Mouse (Mus musculus): ENCODE results near the gene Trhr2. TPM values are rescaled to one million over a fixed set of nuclear protein-coding genes. Genes with fewer than 3 reads are reported as not detected.
"Not testable (repeated sequence)": the region's sequence is repeated elsewhere in the genome, so short reads cannot be mapped to it uniquely, and the experiment has no call there.

Trhr2 gene
- polyA plus RNA-seq, 1 experiment, result 0.23 TPM

DNA sequence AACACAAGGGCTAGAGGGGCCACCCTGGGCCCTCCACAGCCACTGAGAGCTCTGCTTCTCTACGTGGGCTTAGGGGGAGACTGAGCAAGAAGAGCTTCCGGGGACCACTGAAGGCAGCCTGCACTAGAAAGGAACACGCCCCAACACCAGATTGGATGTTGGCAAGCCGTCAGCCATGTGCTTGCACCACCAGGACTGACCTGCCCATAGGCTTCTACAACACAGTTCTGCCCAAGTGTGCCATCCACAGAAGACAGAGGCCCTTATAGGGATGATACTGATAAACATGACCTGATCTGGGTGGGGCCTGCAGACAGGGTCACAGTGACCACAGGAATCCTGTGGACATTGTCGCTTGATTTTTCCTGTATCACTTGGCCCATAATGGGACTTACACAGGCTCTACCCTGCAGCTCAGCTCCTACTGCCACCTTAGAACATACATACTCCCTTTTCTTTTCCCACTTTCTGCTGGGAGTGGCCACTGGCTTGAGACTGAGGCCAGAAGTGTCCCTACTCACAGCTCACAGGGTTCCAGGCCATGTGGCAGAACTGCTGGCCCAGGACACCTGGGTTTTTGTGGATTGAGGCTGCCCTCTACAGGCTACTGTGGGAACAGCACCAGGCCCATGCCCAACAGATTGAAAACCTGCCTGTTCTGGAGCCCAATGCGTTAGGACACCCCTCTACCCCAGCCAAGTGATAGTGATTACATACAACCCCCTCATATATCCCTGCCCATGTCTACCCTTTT is 27.6 kb downstream of the Trhr2 start:
- DNase-seq (ENCODE audit: low spot score), result peak; percentile 74

DNA sequence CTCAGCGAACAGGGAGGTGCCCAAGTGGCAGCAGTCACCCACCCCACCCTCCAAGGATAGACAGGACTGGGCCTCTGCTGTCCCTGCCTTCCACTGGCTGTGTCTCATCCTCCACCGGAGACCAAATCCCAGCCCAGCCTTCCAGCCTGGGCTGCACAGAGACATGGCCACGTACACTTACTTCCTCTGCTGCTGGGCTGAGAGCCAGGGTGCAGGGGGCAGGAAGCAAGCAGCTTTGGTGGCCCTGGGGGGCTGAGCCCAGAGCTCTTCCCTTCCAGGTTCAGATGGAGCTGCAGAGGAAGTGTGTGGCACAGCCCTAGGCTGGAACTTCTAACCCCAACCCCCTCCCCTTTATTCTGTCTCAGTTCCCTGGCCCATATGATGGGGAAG is 29.4 kb downstream of the Trhr2 start:
- DNase-seq (ENCODE audit: low spot score), result no peak

DNA sequence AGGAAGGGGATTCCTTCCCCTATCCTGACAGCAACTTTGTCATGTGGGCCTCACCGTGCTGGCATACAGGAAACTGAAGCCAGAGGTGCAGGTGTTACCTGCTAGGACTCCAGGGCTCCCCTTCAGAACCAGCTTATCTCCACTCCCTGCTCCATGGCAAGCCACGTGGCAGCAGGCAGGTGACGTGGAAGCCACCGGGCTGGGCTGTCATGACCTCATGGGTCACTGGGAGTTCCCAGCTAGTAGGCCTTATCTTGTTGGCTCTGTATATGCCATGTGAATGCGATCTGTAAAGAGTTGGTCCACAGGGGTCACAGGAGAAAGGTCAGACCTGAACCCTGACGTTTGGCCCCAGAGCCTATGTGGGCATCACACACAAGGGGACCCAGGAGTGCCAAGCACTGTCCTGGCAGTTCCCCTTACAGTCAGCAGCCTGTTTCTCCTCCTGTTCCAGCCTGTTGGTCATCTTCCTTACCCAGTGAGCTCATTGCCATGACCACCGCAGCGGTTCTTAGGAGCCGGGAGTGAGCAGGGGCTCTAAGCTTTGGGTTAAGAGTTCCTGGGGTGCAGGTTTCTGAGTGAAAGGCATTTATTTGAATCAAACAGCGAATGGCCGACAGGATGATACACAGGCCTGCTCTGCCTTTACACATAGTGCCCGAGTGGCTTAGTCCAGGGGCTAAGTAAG is 30.0 kb downstream of the Trhr2 start:
- no peak for DNase-seq (ENCODE audit: low spot score)

DNA sequence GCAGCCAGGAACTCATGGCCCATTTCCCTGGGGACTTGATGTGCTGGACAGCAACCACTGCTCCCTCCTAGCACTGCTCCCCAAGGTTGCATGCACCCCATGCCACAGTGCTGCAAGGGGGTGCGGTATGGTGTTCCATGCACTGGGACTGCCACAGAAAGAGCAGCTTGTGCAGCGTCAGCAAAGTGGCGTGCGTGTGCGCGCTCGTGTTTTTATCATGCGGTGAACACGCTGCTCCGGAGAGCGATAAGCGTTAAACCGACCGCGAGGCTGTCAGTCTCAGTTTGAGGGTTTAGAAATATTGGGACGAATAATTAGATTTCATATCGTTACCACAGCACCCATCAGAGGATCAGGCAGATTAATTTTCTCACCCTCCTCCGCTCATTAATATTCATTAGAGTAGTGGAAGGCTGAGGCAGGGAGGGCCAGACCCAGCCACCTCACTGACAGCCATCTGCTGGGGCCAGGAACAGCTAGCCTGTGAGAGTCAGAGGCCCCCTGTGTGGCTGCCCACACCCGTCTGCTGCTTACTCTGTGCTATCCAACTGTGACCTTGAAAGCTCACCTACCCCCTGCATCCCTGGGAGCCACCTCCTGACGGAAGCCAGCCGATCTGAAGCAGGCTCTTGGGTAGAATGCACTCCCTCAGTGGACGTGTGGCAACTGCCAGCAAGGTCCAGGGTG is 30.9 kb downstream of the Trhr2 start:
- no peak for DNase-seq (ENCODE audit: low spot score)

DNA sequence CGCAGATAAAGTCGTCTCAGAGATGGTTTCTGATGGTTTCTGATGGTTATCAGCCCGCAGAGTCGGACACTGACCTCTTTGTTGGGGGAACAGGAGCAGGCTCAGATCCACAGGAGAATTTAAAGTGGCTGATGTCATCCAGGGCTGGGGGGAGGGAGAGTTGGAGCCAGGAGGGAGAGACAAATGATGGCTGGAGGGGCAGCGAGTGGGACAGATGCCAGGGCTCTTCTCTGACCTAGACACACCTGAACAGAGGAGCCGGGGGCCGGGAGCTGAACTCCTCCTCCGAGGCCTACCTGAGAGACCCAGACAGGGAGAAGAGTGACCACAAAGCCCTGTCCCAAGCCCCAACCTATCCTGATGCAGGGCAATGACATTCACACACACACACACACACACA is 31.5 kb downstream of the Trhr2 start:
- no peak for DNase-seq (ENCODE audit: low spot score)

DNA sequence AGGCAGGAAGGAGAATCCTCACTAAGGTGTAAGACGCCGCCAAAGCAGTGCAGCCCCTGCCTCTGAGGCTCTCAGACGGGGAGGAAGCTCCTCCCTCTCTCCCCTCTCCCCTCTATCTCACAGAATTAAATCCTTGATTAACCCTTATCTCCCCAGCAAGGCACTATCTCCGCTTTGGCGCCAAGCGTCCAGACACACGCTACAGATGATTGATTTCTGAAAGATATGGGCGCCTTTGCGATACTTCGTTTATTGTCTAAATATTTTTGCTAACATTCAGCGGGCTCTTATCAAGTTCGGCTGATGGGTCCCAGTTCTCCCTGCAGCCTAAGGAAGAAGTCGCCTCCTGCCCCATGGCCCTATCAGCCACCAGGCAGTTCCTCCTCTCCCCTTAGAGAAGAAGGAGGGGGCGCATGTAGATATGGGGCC is 34.4 kb downstream of the Trhr2 start:
- no peak for DNase-seq (ENCODE audit: low spot score)

DNA sequence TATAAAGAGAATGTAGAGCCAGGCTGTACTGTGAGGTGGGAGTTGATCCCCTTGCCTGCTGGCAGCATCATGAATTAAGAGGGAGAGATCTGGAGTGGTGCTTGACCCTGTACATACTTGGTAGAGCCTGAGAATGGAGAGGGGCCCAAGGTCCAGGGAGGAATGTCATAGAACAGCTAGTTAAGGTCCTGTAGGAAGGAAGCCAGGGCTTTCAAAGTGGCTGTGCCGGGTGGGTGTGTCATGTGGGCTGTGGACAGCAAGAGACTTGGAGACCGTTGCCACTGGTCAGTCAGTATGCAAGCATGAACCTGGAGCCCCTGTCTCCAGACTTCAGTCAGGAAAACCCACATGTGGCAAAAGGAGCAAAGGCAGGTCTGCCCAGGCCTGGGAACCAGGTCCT is 35.4 kb downstream of the Trhr2 start:
- DNase-seq (ENCODE audit: low spot score), result no peak

DNA sequence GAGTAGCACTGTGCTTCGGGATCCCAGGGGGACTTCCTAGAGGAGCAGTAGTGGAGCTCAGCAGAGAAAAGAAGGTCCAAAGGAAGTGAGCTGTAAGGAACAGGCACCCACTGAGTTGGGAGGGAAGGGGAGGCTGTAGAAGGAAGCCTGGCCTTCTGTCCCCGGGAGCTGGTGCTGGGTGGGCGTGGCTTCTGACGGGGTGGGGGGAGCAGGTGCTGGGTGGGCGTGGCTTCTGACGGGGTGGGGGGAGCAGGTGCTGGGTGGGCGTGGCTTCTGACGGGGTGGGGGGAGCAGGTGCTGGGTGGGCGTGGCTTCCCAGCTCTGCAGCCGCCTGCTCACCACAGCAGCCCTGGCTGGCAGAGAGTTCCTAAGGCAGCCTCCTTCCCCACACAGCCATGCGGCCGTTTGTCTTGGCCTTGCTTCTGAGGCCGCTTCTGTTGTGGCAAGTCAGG is 36.6 kb downstream of the Trhr2 start:
- DNase-seq (ENCODE audit: low spot score), result not testable (repeated sequence)

DNA sequence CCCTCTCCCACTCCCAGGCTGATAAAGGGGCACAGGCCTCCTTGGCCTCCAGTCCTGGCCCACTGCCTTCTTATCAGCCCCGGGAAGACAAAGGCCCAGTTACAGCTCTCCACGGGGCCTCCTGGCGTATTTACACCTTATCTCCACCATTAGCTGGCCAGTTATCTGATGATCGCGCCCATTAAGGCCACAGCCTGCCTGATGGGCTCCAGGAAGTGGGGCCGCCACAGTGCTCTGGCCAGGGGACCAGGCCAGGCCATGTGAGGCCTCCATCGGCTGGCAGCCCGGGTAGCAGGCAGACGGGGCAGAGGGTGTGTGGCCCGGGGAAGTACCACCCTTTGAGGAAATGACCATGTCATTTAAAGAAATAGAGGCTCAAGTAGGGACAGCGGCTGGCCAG is 37.8 kb downstream of the Trhr2 start:
- DNase-seq (ENCODE audit: low spot score), result no peak

DNA sequence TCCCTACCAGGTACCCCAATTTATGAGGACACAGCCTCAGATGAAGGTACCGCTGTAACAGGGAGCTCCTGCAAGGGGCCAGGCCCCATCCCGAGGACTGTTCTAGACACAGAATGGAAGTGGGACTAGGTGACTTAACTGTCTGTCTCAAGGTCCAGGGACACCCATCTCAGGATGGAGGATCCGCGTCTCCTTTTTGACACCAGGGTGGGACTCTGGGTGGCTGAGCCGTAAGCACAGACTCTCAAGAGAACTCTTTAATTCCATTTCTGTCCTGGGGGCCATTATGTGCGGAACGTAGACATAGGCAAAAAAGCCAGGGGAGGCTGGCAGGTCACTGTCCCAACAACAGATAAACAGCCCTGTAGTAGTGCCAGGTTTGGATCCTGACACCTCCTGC is 38.4 kb downstream of the Trhr2 start:
- no peak for DNase-seq (ENCODE audit: low spot score)

DNA sequence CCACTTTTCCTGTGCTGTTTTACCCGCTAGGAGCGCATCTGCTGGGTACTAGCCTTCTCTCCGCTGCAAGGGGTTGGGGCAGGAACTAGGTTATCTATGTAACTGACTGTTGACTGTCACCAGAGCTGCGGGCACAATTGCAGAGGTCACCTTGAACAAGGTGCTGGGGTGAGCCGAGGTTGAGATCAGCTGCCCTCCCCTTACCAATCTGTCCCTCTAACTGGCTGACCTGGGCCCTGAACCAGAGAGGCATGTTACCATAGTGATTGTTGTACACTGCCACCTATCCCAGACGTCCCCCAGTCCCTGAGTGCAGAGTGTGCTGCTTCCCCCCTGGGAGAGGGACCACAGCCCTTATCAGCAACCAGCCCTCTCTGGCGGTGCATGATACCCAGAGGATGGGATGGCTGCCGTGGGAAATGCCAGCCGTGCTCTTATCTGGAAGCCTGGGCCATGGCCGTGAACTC is 39.1 kb downstream of the Trhr2 start:
- DNase-seq (ENCODE audit: low spot score), result no peak

DNA sequence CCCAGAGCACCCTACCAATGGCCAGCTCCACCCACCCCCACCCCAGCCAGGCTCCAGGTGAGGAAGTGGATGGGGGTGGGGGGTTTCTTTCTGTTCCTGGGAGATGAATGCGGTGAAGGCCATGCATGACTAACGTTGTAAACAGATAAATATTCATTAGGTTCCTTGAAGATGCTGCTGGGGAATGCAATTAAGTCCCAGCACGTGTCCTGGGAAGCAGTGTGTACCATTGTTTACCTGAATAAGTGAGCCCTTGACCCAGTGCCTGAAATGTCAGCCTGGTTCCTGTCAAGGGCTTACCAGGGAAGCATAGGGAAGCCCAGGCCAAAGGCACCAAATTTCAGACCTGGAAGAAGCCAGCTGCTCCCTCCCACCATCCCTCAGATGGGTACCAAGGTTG is 40.0 kb downstream of the Trhr2 start:
- DNase-seq (ENCODE audit: low spot score), result no peak

DNA sequence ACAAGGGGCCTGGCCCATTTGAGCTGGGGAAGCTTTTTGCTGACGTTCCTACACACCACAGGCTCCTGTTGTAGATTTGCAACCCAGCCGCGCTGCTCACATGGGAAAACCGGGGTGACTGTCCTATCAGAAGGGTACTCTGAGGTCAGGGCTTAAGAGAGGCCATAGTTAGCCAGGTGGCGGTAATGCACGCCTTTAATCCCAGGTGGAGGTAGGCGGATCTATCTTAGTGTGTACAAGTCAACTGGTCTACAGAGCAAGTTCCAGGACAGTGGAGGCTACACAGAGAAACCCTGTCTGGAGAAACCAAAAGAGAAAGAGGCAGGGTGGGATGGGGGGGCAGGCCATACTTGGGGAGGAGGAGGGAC is 40.9 kb downstream of the Trhr2 start:
- no peak for DNase-seq (ENCODE audit: low spot score)

DNA sequence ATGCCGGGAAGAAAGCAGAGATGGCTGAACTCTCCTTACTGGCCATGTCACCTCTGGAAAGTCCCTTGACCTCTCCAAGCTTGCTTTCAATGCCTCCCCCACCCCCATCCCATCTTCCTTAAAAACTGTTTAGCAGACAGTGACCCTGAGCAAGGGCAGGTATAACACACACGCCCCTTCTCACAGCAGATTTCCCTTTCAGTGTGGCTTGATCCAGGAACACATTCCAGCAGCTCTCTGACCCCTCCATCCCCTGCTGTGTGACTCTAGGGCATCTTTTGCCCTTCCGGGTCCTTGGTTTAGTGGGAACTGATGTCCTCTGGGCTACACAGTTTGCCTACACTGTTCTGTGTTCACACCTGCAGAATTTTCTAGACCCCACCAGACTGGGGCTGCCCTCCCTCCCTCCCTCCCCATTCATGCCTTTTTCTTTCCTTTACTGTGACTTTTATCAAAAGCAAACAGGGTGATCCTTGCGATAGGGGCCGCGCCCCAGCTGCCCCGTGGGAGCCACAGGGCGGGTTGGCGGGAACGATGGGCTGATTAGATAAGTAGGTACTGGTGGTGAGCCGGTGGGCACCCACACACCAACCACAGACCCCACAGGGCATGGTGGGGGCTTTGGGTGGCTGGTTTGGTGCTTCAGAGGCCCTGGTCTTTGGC is 41.4 kb downstream of the Trhr2 start:
- DNase-seq (ENCODE audit: low spot score), result no peak

DNA sequence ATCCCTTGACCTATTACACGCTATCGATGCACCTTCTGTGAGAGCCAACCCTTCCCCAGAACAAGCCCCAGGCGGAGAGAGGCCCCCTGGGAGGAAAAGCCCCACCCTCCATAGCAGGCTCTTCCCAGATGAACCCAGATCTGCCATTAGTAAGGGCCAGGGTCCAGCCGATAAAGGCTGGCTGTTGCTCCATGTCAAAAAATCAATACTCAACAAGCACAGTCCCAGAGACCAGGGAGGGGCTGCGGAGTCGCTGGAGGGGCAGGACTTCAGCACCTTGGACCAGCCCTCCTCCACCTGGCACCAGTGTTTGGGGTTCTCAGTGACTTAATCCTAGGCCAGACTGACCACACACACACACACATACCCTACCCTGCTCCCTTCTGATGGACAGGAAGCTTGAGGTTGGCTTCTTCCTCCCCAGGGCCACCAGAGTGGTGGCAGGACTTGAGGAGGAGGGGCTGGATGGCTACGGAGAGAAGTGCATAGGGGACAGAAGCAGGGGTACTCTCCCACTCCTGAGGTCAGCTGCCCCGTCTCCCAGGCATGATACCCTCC is 42.5 kb downstream of the Trhr2 start:
- DNase-seq (ENCODE audit: low spot score), result no peak

DNA sequence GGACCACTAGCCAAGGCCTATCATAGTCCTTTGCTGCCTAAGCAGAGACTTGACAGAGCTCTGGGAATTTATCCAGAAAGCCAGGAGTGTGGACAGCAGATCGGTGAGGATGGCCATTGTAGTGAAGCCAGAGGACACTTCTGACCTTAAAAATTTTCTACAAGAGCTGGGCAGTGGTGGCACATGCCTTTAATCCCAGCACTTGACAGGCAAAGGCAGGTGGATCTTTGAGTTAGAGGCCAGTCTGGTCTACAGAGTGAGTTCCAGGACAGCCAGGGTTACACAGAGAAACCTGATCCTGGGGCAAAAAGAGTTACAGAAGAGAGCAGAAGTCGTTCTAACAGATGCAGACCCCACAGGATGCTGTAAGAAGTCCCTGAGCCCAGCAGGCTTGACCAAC is 44.1 kb downstream of the Trhr2 start:
- DNase-seq (ENCODE audit: low spot score), result no peak

DNA sequence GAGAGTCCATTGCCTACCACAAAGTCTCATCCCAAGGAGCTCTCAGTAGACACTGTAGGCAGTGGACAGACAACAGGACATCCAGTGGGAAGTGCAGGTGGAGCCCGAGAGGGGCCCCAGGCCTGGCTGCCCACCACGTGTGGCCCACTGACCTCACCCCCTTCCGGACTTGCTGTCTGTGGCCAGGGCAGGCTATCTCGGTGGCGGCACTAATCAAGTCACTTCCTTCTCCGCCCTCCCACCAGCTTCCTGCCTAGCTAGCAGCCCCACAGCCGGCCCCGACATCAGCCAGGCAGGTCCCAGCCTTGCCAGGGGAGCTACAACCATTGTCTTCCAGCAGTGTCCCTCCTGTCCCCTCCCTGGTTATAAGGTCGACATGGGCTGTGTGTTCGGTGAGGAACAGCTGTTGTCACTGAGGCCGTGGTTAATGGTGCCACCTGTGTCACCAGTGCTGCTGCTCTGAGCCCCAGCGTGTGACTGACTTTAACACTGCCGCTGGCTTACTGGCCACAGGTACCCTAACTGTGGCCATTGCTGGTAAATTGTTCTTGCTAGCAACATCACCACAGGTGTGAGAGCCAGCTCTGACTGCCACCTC is 45.5 kb downstream of the Trhr2 start:
- DNase-seq (ENCODE audit: low spot score), result no peak

DNA sequence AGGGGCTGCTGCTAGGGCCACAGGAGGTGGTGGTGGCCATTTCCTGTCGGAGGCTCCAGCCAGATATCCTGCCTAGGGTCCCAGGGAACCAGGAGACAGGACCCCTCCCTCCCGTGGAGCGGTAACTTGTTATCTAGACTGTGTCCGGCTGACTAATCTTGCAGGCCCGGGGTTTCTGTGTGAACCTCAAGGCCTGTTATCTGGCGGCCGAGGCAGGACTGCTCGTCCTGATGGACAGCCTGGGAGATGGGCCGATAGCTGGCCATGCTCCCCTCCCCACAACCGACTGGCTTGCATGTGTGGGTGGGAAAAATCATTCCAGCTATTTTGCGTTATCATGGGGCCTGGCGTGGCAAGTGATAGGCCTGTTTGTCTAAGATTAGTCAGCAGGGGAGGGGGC is 47.2 kb downstream of the Trhr2 start:
- no peak for DNase-seq (ENCODE audit: low spot score)

DNA sequence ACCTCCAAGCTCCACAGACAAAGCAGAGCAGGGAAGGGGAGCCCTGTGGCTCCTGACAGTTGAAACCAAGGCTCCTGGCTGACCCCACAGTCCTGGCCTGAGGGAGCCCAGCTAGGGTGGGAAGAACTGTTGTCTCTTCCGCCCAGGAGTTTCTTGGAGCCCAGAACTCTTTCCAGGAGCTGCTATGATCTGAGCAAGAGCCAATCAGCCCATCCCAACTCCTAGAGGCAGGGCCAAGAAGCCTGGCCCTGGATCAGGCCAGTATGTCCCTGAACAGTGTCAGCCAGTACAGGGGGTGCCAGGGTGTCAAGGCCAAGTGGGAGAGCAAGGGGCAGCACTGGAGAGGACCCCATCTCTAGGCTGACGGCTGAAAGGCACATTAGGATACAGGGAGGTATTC is 48.0 kb downstream of the Trhr2 start:
- no peak for DNase-seq (ENCODE audit: low spot score)

DNA sequence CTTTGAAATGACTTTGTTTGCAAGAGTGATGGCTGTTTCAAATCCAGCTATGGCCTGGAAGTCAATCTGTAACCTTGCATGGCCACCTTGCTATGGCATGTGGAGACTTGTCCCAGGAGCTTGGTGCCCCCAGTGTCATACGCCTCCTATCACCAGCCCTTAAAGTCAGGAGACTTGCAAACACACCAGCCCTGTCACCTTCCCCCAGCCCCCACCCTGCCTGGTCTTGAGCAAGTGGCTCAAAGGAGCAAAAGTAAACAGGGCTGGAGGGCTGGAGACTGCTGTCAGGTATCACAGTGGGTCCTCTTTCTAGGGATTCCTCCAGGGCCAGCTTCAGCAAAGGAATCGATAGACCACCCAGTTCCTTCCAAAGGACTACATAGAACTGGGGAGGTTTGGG is 49.4 kb downstream of the Trhr2 start:
- DNase-seq (ENCODE audit: low spot score), result no peak

DNA sequence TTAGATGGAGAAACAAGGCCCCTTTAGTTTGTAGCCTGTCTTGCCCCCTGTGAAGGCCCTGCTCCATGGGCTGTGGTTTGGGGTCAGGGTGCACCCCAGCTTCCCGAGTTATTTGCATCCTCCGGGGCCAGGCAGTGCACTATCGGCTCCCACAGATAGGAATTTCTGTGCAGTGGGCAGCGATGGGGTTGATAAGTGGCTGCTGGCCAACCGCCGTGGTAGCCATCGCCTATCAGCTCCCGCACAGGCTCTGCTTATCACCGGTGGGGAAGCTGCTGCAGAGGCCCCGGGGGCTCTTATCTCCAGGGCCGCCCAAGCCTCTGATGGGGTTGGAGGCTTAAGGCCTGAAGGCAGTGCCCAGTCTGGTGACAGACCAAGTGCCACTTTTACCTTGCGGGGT is 51.3 kb downstream of the Trhr2 start:
- DNase-seq (ENCODE audit: low spot score), result no peak

DNA sequence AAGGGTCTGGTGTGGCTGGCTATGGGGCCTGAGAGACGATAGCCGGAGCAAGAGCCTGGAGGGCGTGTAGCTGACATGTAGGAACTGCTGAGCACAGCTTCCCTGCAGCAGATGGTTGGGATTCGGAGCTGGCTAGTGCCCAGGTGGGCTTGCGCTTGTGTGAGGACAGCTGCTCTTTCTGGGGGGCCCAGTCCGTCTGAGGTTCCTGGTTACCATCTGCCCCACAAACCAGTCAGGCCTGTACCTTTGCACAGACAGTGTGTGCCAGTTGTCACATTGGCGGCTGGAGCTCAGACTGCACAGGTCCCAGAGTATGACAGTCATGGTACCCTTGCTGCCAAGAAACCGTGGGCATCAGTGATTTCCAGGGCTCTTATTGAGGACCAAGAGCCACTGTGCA is 52.7 kb downstream of the Trhr2 start:
- DNase-seq (ENCODE audit: low spot score), result no peak
